Mouse (Mus musculus) lung, postnatal 4 days (tissue): Measurements from ENCODE around the gene Zfyve21.

Experiments used
- DNase-seq, 2 experiments: peaks; one replicate each; pipeline ENCODE4 v3.0.0; 2021

The Zfyve21 gene

GRCm38 (mm10) chr12:111845953-111846352, 32.0 kb downstream of the Zfyve21 start:
- no peak for DNase-seq

DNA sequence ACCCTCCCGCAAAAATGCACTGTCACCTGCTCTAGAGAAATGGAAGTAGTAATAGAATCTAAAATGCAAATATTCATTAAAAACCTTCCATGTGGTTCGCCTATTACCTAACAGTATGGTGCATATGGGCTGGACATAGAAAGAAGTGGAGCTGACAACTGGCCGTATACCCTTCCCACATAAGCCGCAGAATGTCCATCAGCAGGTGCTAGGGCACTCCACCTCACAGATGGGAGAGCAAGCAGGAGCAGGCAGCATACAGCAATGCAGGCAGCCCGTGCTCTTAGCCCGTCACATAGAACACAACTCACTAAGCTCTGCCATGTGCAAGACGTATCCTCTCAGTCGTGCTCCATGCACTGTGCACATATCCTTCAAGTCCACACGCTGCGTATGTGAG, 32.8 kb downstream of the Zfyve21 start:
- DNase-seq, result no peak

DNA sequence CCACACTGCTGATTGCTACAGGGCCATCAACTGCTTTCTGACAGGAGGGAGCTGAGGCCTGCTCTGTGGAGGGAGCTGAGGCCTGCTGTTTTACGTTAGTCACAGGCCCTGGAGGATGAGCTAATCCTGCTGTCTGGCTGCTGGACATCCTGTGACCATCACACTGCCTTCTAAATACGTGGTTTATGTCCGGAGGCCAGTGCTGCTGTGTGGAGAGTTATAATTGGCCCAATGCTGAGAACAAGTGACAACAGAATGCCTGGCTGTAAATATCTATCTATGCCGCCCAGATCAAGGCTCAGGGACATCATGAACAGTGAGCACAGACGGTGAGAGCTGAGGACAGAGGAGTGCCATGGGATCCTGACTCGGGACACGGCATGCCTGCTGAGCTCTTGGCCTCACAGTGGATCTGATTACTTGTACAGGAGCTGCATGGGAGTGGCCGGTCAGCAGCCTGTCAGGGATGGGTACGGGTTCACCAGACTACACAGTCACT, 34.4 kb downstream of the Zfyve21 start:
- peak in 1 of 2 experiments; percentile 45 for DNase-seq

DNA sequence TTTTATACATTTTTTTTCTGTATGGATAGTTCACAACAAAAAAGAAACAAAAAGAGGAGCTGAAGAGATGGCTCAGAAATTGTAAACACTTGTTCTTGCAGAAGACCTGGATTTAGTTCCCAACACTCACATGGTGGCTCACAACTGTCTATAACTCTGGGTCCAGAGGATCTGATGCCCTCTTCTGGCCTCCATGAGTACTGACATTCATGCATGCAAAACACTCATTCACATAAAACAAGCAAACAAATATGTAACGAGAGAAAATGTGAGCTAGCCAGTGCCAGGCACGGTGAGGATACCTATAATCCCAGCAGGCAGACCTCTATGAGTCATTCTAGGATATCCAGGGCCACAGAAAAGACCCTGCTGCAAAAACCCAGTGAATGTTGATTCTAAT, 37.3 kb downstream of the Zfyve21 start:
- DNase-seq, result no peak

DNA sequence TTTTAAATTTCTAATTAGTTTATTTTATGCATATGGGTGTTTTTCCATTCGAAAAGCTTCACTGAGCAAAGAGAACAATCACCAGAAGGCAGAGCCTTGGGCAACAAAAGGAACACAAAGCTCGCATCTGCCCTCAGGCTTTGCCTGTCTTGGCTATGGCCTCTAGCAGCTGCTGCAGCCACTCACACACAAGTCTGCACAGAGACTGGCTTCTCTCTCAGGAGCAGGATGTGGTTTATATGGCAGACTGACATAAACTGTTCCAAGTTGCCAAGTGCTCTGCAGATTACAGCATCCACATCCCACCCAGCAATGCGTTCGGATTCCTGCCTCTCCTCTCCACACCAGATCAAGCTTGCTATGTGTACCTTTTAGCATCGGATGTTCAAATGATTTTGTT, 37.8 kb downstream of the Zfyve21 start:
- DNase-seq, result no peak

- DNase-seq, result peak in 1 of 2 experiments; percentile 53
Measured at GRCm38 (mm10) chr12:111853011-111853436, 39.1 kb downstream of the Zfyve21 start.

GRCm38 (mm10) chr12:111853546-111853945, 39.6 kb downstream of the Zfyve21 start:
- no peak for DNase-seq

GRCm38 (mm10) chr12:111855448-111855847, 41.5 kb downstream of the Zfyve21 start:
- DNase-seq, result no peak

DNA sequence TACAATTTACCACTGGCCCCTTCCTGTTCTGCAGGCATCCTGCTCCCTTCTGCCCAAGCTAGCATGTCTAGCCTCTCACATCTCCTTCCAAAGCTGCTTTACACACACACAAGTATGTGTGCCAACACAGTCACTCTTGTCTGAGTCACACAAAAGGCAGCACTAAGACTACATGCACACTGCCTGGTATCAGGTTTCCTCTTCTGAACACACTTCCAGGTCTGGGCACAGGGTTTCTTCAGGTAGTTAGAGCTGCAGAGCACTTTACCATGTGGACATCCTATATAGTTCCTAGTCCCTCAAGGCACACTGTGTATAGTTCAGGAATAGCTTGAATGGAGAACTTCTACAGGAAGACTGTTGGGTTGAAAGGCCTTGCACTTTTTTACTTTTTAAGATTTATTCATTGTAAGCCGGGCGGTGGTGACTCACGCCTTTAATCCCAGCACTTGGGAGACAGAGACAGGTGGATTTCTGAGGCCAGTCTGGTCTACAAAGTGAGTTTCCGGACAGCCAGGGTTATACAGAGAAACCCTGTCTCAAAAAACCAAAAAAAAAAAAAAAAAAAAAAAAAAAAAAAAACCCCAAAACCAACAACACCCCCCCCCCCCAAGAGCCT, 50.3 kb downstream of the Zfyve21 start:
- no peak for DNase-seq

DNA sequence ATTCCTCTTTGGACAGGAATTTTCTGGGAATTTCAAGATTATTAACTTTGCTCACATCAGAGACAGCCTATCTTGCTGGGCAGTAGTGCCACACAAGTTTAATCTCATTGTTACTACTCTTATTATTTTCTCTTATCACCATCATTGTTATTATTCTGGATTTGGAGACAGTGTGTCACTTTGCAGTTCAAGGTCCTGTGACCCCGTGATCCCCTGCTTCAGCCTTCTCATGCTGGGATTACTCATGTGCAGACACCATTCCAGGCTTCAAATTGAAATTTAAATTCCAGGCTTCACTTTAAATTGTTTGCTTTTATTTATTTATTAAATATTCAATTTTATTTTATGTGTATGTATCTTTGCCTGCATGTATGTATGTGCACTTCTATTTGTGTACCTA, 55.8 kb downstream of the Zfyve21 start:
- DNase-seq, result no peak

- no peak for DNase-seq
Measured at GRCm38 (mm10) chr12:111870811-111871210, 56.8 kb downstream of the Zfyve21 start.

- no peak for DNase-seq
Measured at GRCm38 (mm10) chr12:111872079-111872478, 58.1 kb downstream of the Zfyve21 start.

DNA sequence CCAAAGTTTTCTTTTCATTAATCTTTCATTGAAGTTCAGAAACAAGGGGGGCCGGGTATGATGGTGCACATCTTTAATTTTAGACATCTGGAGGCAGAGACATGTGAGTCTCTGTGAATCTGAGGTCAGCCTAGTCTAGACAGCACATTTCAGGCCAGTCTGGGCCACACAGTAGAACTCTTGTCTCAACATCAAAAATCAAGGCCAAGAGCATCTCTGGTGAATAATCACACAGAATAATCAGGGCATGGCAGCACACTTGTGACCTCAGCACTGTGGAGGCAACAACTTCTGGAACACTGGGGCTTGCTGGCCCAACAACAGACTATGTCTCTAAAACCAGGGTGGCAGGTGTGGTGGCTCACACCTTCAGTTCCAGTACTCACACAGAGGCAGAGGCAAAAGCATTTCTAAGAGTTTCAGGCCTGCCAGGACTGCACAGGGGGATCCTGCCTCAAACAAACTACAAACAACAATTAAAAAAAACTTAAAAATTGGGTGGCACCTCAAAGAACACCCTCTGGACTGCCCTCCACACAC, 60.7 kb downstream of the Zfyve21 start:
- DNase-seq, result no peak

- no peak for DNase-seq
Measured at GRCm38 (mm10) chr12:111875499-111875898, 61.5 kb downstream of the Zfyve21 start.

GRCm38 (mm10) chr12:111878213-111878612, 64.2 kb downstream of the Zfyve21 start:
- DNase-seq, result peak; percentile 77 to 86
